Comparison of ENCODE assay signal across 1 mouse cellular context in the genomic region with DNA sequence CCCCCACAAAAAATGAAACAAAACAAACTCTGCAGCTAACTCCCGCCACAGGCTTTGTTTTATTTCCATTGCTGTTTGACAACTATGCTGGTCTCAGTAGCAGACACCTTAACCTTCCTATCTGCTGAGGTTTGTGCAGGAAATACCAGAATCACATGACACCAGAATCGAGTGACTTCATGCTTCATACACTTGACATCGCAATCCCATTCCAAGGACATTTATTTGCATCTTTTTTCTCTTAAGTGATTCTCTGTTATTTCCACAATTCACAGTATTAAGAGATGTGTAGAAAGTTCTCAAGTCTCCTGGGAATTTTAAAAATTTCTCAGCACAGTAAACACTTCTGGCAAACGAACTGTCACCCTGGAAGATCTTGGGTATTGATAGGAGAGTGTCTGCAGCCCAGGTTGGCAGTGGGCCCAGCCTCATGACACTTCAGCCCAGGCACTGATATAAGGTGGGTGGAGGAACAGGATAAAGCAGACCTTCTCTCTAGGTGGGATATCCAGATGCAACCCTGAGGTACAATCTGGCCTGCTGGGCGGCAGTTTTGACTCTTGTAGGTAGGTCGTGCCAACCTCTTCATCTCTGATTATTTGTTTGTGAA.
TF ChIP-seq lines count a peak whose summit lies in the region.

A gene (plus strand): TSS at position 473 of the 610 bp plus-strand sequence.

TF ChIP-seq in MEL, 35 proteins besides CTCF, POLR2A, EP300 and RAD21 (continued from another document):
- TF ChIP-seq TCF12 (IDR thresholded peaks at IDR 0.05; ENCODE audit: low read depth, low read length) (peak; percentile 29; the same call in 1 of the 2 replicates), GATA1 (IDR thresholded peaks at IDR 0.05; ENCODE audit: low read depth, low read length) (peak; percentile 82), MAX (IDR thresholded peaks at IDR 0.05; ENCODE audit: low read length) (peak; percentile 68), USF2 (IDR thresholded peaks at IDR 0.05; ENCODE audit: borderline replicate concordance in 1 of 2, insufficient read depth in 1 of 2, low read depth in 1 of 2, low read length in 2 of 2) (peak; percentile 74 to 93), SIN3A (IDR thresholded peaks at IDR 0.05; ENCODE audit: low read length) (peak; percentile 40), BHLHE40 (IDR thresholded peaks at IDR 0.05; ENCODE audit: borderline replicate concordance, low read depth, low read length) (0 out of 2 replicates have a peak, but pooled peaks have one; percentile 61), MYC (IDR thresholded peaks at IDR 0.05; ENCODE audit: low read depth, low read length) (no peak), ETS1 (IDR thresholded peaks at IDR 0.05; ENCODE audit: low read depth, low read length) (no peak)
